Mouse (Mus musculus) G1E (cell line): ENCODE results near the gene Scnm1.

Source experiments
- CTCF ChIP-seq: IDR thresholded peaks from 2 replicates; pipeline ENCODE4 v1.5.1; 2012; ENCODE audit warnings: low read depth, low read length, inconsistent platforms, mixed read lengths
- GATA1 ChIP-seq: IDR thresholded peaks from 2 replicates; pipeline ENCODE4 v1.6.1; 2012; ENCODE audit warnings: borderline replicate concordance, low read length, inconsistent platforms, mixed read lengths
- POLR2AphosphoS5 ChIP-seq: IDR thresholded peaks from 2 replicates; pipeline ENCODE4 v1.6.1; 2012; ENCODE audit warnings: low read depth, low read length, inconsistent platforms; ENCODE audit not compliant: insufficient replicate concordance
- TAL1 ChIP-seq: conservative IDR thresholded peaks from 2 replicates; pipeline ENCODE4 v1.6.1; 2012; ENCODE audit warnings: low read depth, low read length, inconsistent platforms, mixed read lengths

DNA sequence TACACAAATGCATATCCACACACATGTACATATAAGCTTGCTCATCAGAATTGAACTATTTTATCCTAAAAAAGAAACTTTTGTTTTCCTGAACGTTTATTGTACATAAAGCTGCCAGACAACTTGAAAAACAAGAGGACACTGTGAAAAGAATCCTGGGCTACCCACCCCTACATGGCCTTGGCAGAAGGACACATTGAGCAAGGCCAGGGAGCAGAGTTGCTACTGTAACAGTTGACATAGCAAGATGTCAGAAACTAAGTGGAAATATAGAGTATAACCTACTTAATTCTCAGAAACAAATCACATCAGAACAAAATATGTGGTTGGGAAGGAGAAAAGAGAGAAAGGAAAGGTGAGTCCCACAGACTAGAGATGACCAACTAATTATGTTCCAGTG is 48.0 kb upstream of the Scnm1 start:
- TF ChIP-seq POLR2AphosphoS5 (no peak), CTCF (no peak), GATA1 (no peak), TAL1 (no peak)
